Mouse (Mus musculus): ENCODE results near the gene Nckap5. TPM values are rescaled to one million over a fixed set of nuclear protein-coding genes. Genes with fewer than 3 reads are reported as not detected.

Nckap5 gene
- polyA plus RNA-seq, 1 experiment from 2014 or later: 40.1 TPM

- WGBS: 77% methylated on average over 2 of the region's 2 CpGs
Measured at GRCm38 (mm10) chr1:126656246-126656645, 174.4 kb downstream of the Nckap5 start.

DNA sequence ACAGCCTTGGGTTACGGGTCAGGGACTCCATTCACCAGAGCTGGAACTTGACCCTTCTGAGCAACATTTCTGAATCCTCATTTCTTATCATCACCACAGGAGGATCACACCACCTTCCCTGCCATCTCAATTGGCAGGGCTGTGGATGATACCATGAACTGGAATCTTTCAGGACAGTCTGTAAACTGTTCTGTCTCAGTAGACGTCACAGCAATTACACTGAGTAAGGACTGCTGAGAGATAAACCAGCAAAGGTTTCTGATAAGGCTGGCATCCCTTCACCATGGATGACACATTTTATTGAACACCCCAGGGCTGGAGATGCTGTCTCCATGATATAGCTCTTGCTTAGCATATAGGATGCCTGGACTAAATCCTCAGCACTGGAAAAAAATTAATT lies 178.5 kb downstream of the Nckap5 start:
- Histone ChIP-seq H3K9me3 (no peaks in the 10 kb centered on the region), H3K36me3 (no peaks in the 10 kb centered on the region), H3K4me2 (no peak overlapping the region), H3K27me3 (no peaks in the 10 kb centered on the region), H3K4me3 (no peak overlapping the region), H3K27ac (no peak overlapping the region), H3K4me1 (no peaks in the 10 kb centered on the region), H3K9ac (no peak overlapping the region)
- 64% methylated on average over 2 of the region's 2 CpGs for WGBS
- no peak for ATAC-seq (ENCODE audit: borderline replicate concordance, extremely low read depth, low FRiP score, low TSS enrichment)

More at GRCm38 (mm10) chr1:126656246-126656645, 174.4 kb downstream of the Nckap5 start:
- H3K4me1 ChIP-seq: no peaks in the 10 kb centered on the region
- H3K36me3 ChIP-seq: no peaks in the 10 kb centered on the region
- ATAC-seq (ENCODE audit: borderline replicate concordance, extremely low read depth, low FRiP score, low TSS enrichment): no peak
- no peaks in the 10 kb centered on the region for H3K27me3 ChIP-seq
- H3K4me3 ChIP-seq: no peak overlapping the region
- no peak overlapping the region for H3K9ac ChIP-seq
- no peak overlapping the region for H3K27ac ChIP-seq
- H3K9me3 ChIP-seq: no peaks in the 10 kb centered on the region
- H3K4me2 ChIP-seq: no peak overlapping the region

DNA sequence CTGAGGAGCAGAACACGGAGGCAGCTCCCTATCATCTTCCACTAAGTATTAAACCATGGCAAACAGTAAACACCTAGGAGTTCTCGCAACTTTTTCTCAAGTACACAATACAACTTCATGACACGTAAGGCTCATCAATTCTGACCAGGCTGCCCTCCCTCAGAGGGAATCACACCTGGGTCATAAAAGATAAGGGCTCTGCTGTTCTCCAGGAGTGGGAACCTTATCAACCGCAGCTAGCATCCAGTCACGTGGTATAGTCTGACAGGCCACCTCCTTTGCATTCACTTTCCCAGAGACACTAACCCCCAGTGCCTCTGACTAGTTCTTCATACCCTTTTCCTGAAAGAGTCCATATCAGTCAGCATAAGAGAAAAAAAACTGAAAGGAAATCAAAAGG lies 179.8 kb downstream of the Nckap5 start:
- 44% methylated on average over 5 of the region's 5 CpGs for WGBS
- Histone ChIP-seq H3K9me3 (no peaks in the 10 kb centered on the region), H3K27me3 (no peaks in the 10 kb centered on the region), H3K4me2 (no peak overlapping the region), H3K4me1 (no peaks in the 10 kb centered on the region), H3K9ac (no peak overlapping the region), H3K27ac (no peak overlapping the region), H3K4me3 (no peak overlapping the region), H3K36me3 (no peaks in the 10 kb centered on the region)
- ATAC-seq (ENCODE audit: borderline replicate concordance, extremely low read depth, low FRiP score, low TSS enrichment): no peak

- 0 out of 2 replicates have a peak, but pooled peaks cover 4% of the 10 kb centered on the region for H3K4me1 ChIP-seq
- ATAC-seq (ENCODE audit: borderline replicate concordance, extremely low read depth, low FRiP score, low TSS enrichment): no peak
- H3K9ac ChIP-seq: no peak overlapping the region
- no peaks in the 10 kb centered on the region for H3K36me3 ChIP-seq
- no peaks in the 10 kb centered on the region for H3K27me3 ChIP-seq
- H3K27ac ChIP-seq: no peak overlapping the region
- H3K4me2 ChIP-seq: no peak overlapping the region
- no peak overlapping the region for H3K4me3 ChIP-seq
- 84% methylated on average over 5 of the region's 5 CpGs for WGBS
- H3K9me3 ChIP-seq: no peaks in the 10 kb centered on the region
Measured at GRCm38 (mm10) chr1:126642751-126643150, 187.8 kb downstream of the Nckap5 start.

GRCm38 (mm10) chr1:126639463-126639862 lies 191.1 kb downstream of the Nckap5 start:
- no peak overlapping the region for H3K4me2 ChIP-seq
- no peaks in the 10 kb centered on the region for H3K36me3 ChIP-seq
- H3K9me3 ChIP-seq: no peaks in the 10 kb centered on the region
- no peak for ATAC-seq (ENCODE audit: borderline replicate concordance, extremely low read depth, low FRiP score, low TSS enrichment)
- 0 out of 2 replicates have a peak, but pooled peaks cover 4% of the 10 kb centered on the region for H3K4me1 ChIP-seq
- no peak overlapping the region for H3K9ac ChIP-seq
- WGBS: 65% methylated on average over 2 of the region's 2 CpGs
- no peak overlapping the region for H3K4me3 ChIP-seq
- H3K27ac ChIP-seq: no peak overlapping the region
- H3K27me3 ChIP-seq: no peaks in the 10 kb centered on the region

DNA sequence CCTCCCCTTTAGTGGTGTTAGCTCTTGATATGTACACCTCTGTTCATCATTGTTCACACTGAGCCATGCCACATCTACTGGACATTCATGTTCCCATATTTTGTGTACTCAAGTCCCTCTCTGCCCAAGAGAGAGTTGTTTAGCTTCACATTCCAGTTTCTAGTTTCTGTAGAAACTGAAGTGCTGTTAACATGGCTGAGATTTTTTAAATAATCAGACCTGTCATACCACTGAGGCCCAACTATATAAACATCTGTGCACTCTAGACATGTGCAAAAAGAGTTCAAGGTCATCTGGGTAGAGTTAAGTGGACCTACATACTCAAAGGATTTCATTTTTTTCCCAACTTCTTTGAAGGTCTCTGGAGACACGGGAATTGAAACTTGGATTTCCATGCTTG lies 193.1 kb downstream of the Nckap5 start:
- WGBS: 44% methylated on average over 1 of the region's 1 CpGs
- H3K27me3 ChIP-seq: no peaks in the 10 kb centered on the region
- H3K4me1 ChIP-seq: 0 out of 2 replicates have a peak, but pooled peaks cover 4% of the 10 kb centered on the region
- H3K4me3 ChIP-seq: no peak overlapping the region
- no peak overlapping the region for H3K9ac ChIP-seq
- no peak for ATAC-seq (ENCODE audit: borderline replicate concordance, extremely low read depth, low FRiP score, low TSS enrichment)
- peak overlapping the region; percentile 3; the same call in 1 of the 2 replicates for H3K27ac ChIP-seq
- no peak overlapping the region for H3K4me2 ChIP-seq
- H3K36me3 ChIP-seq: no peaks in the 10 kb centered on the region
- H3K9me3 ChIP-seq: no peaks in the 10 kb centered on the region

- Histone ChIP-seq H3K4me2 (no peak overlapping the region), H3K27me3 (no peaks in the 10 kb centered on the region), H3K4me1 (peaks cover 17% of the 10 kb centered on the region; the same call in 1 of the 2 replicates), H3K36me3 (no peaks in the 10 kb centered on the region), H3K27ac (no peak overlapping the region), H3K9ac (no peak overlapping the region), H3K9me3 (no peaks in the 10 kb centered on the region), H3K4me3 (no peak overlapping the region)
- no peak for ATAC-seq (ENCODE audit: borderline replicate concordance, extremely low read depth, low FRiP score, low TSS enrichment)
- 72% methylated on average over 3 of the region's 3 CpGs for WGBS
Measured at GRCm38 (mm10) chr1:126626206-126626605, 204.4 kb downstream of the Nckap5 start.

DNA sequence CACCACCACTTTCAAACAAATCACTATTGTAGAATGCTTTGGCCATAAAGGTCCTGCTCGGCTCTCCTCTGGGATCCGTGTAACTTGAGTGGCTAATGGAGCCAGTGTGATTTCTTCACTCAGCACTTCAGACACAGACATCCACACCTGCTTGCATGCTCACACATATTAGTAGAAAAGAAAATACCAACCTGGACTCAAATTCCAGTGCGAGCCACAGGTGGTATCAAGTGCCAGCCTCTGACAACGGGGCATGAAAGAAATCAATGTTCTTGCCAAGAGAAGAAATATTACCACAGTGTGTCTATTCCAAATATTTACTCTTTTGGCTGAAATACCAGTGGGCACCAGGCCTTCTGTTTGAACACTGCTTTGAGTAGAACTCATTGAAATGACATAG lies 208.6 kb downstream of the Nckap5 start:
- Histone ChIP-seq H3K27ac (peak overlapping the region; percentile 72), H3K4me1 (peaks cover 40% of the 10 kb centered on the region), H3K4me3 (no peak overlapping the region), H3K9me3 (no peaks in the 10 kb centered on the region), H3K36me3 (no peaks in the 10 kb centered on the region), H3K9ac (no peak overlapping the region), H3K4me2 (no peak overlapping the region), H3K27me3 (no peaks in the 10 kb centered on the region)
- 39% methylated on average over 4 of the region's 4 CpGs for WGBS
- ATAC-seq (ENCODE audit: borderline replicate concordance, extremely low read depth, low FRiP score, low TSS enrichment): peak; percentile 43; the same call in 1 of the 2 replicates

- H3K4me3 ChIP-seq: no peak overlapping the region
- WGBS: 18% methylated on average over 9 of the region's 9 CpGs
- ATAC-seq (ENCODE audit: borderline replicate concordance, extremely low read depth, low FRiP score, low TSS enrichment): 0 out of 2 replicates have a peak, but pooled peaks have one; percentile 23
- no peaks in the 10 kb centered on the region for H3K9me3 ChIP-seq
- peaks cover 31% of the 10 kb centered on the region for H3K4me1 ChIP-seq
- peak overlapping the region; percentile 48 for H3K27ac ChIP-seq
- H3K36me3 ChIP-seq: no peaks in the 10 kb centered on the region
- no peak overlapping the region for H3K9ac ChIP-seq
- H3K27me3 ChIP-seq: no peaks in the 10 kb centered on the region
- no peak overlapping the region for H3K4me2 ChIP-seq
Measured at GRCm38 (mm10) chr1:126617464-126618041, 213.0 kb downstream of the Nckap5 start.

DNA sequence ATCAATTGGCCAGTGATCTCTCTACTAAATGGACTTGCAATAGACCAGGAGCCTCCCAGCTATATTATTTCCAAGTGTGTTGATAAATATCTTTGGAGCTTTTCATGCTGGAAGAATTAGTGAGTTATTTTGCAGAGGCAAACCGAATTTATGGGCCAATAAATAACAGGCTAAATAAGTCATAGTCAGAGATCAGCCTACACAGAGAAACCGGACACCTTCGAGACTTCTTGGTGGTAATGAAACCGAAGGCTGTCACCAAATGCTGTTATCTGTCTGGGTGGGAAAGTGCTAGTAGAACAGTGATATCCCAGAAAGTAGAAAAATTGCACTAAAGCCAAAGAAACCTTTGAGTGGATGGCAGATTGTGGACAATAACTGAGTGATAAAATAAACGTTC lies 213.6 kb downstream of the Nckap5 start:
- Histone ChIP-seq H3K4me2 (no peak overlapping the region), H3K9me3 (no peaks in the 10 kb centered on the region), H3K4me3 (no peak overlapping the region), H3K27ac (peak overlapping the region; percentile 48), H3K4me1 (peaks cover 31% of the 10 kb centered on the region), H3K36me3 (no peaks in the 10 kb centered on the region), H3K27me3 (no peaks in the 10 kb centered on the region), H3K9ac (no peak overlapping the region)
- 32% methylated on average over 5 of the region's 5 CpGs for WGBS
- ATAC-seq (ENCODE audit: borderline replicate concordance, extremely low read depth, low FRiP score, low TSS enrichment): no peak

- H3K9me3 ChIP-seq: no peaks in the 10 kb centered on the region
- 70% methylated on average over 4 of the region's 4 CpGs for WGBS
- 0 out of 2 replicates have a peak, but pooled peaks cover 11% of the 10 kb centered on the region for H3K4me1 ChIP-seq
- ATAC-seq (ENCODE audit: borderline replicate concordance, extremely low read depth, low FRiP score, low TSS enrichment): no peak
- no peak overlapping the region for H3K9ac ChIP-seq
- no peaks in the 10 kb centered on the region for H3K27me3 ChIP-seq
- no peak overlapping the region for H3K4me2 ChIP-seq
- no peak overlapping the region for H3K4me3 ChIP-seq
- H3K27ac ChIP-seq: no peak overlapping the region
- no peaks in the 10 kb centered on the region for H3K36me3 ChIP-seq
Measured at GRCm38 (mm10) chr1:126612916-126613315, 217.7 kb downstream of the Nckap5 start.

DNA sequence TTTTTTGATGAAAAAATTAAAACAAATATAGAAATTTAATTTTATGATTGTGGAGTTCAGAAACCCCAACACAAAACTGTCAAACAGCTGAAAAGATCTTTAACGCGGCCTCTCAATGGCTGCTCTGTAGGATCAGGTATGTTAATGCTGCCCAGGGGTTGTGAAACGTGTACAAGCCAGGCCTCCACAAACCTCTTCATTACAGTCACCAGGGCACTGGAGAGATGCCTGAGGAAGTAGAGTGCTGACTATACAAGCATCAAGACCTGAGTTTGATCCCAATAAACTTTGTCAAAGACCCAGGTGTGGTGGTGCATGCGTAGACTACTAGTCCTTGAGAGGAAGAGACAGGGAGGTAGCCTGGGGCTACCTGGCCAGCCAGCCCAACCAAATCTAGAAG lies 222.0 kb downstream of the Nckap5 start:
- H3K4me3 ChIP-seq: no peak overlapping the region

More for the DNA sequence above, 222.0 kb downstream of the Nckap5 start:
- no peak overlapping the region for H3K9ac ChIP-seq
- H3K27ac ChIP-seq: no peak overlapping the region
- H3K36me3 ChIP-seq: no peaks in the 10 kb centered on the region
- H3K27me3 ChIP-seq: no peaks in the 10 kb centered on the region
- H3K4me2 ChIP-seq: no peak overlapping the region
- no peaks in the 10 kb centered on the region for H3K9me3 ChIP-seq
- 86% methylated on average over 4 of the region's 4 CpGs for WGBS
- ATAC-seq (ENCODE audit: borderline replicate concordance, extremely low read depth, low FRiP score, low TSS enrichment): no peak
- H3K4me1 ChIP-seq: peaks cover 25% of the 10 kb centered on the region

Measured in lung, embryonic 15.5 days (tissue).